Mouse (Mus musculus): ENCODE measurements around the gene Snrnp27.

Gene Snrnp27

DNA sequence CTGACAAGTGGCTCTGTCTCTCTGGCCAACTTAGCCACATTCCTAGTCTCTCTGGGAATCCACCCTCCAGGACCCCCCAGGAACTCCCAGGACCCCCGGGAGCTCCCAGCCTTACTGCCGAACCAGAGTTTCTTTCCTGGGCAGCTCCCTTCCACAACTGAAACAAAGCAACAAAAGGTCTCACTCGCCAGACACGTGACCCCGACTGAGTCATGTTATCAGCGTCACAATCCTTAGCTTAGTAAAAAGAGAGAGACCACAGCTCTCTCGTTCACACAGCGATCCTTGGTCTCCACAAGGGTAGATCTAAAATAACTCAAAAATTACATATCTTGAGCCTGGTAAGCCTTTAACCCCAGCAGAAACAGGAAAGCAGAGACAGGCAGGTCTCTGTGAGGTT is 42.6 kb downstream of the Snrnp27 start:
- no peak for DNase-seq (ENCODE audit: low read depth, low spot score)

DNA sequence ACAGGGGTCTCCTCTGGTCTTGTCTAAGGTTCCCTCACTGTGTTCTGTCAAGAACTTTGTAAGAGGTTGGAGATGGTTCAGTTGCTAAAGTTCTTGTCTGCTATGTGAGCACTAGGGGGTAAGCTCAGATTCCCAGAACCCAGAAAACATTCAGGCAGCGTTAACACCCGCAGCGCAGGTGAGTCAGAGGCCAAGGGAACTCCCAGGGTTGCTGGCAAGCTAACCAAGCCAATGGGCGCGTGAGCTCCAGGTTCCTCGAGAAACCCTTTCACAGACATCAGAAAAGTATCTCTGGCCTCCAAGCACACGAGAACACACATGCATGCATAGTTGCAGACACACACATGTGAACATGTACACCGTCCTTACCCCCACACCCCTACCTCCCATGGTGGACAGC is 43.5 kb downstream of the Snrnp27 start:
- Histone ChIP-seq H3K36me3 (ENCODE audit: control insufficient read depth, insufficient read depth, low read length, poor library complexity, severe bottlenecking) (no peaks in the 10 kb centered on the region), H3K27me3 (ENCODE audit: control insufficient read depth, insufficient read depth, low read length, poor library complexity, severe bottlenecking) (no peaks in the 10 kb centered on the region)
- no peak for DNase-seq (ENCODE audit: low read depth, low spot score)

More for the DNA sequence above, 42.6 kb downstream of the Snrnp27 start:
- Histone ChIP-seq H3K36me3 (ENCODE audit: control insufficient read depth, insufficient read depth, low read length, poor library complexity, severe bottlenecking) (no peaks in the 10 kb centered on the region), H3K27me3 (ENCODE audit: control insufficient read depth, insufficient read depth, low read length, poor library complexity, severe bottlenecking) (no peaks in the 10 kb centered on the region)

DNA sequence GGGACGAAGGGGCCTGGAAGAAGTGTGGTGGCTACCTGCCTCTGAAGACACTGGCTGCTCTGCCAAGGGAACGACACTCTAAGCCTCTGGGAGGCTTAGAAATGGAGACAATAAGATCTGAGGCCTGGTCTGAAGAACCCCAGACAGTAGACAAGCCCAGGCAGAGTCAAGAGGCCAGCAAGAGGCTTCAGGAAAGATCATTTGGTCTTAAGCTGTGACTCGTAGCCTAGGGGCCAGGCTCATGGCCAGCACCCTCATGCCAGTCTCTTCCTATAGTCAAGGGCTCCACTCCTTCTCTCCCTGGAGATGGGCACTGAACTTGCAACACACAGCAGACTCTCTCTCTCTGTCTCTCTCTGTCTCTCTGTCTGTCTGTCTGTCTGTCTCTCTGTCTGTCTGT is 44.2 kb downstream of the Snrnp27 start:
- Histone ChIP-seq H3K36me3 (ENCODE audit: control insufficient read depth, insufficient read depth, low read length, poor library complexity, severe bottlenecking) (no peaks in the 10 kb centered on the region), H3K27me3 (ENCODE audit: control insufficient read depth, insufficient read depth, low read length, poor library complexity, severe bottlenecking) (no peaks in the 10 kb centered on the region)
- DNase-seq (ENCODE audit: low read depth, low spot score) = no peak

DNA sequence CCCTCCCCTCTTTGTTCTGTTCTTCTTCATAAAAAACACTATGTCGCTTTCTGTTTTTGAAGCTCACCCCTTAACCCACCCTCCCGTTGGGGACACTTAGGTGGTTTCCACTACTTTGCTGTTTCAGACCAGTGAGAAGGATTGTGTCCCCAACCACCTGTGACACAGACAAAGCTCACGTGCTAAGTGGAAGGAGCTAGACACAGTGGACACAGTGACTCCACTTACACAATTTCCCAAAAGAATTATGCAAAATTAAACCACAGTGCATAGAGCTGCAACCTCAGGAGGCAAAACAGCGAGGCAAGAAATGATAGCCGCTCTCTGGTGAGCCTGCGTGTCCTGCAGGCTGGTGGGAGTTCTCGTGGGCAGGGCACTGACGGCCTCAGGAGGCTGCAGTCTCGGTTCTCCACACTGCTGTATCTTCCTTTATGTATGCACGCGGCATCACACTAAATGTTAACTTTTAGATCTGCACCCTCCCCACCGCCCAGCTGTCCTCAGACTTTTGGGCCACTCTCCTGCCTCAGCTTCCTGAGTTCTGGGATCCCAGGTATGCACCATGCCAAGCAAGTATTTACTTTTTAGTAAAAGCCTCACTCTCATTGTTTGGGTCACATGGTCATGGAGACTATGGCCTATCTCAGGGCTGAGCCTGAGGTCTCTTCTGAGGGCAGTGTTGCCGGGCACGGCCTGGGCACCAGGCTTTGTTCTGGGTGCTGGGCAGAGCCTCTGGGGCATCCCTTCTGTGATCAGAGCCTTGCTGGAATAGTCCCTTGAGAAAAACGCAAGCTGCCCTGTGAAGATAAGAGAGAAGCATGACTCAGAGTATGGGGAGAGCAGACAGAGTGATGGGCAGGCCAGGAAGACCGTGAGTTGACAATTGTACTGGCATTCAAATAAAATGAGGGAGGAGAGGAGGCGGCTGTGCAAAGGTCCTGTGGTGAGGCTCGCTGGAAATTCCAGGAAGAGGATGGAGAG is 44.9 kb downstream of the Snrnp27 start:
- H3K36me3 ChIP-seq (ENCODE audit: control insufficient read depth, insufficient read depth, low read length, poor library complexity, severe bottlenecking) = no peaks in the 10 kb centered on the region
- DNase-seq (ENCODE audit: low read depth, low spot score) = no peak
- H3K27me3 ChIP-seq (ENCODE audit: control insufficient read depth, insufficient read depth, low read length, poor library complexity, severe bottlenecking) = no peaks in the 10 kb centered on the region

DNA sequence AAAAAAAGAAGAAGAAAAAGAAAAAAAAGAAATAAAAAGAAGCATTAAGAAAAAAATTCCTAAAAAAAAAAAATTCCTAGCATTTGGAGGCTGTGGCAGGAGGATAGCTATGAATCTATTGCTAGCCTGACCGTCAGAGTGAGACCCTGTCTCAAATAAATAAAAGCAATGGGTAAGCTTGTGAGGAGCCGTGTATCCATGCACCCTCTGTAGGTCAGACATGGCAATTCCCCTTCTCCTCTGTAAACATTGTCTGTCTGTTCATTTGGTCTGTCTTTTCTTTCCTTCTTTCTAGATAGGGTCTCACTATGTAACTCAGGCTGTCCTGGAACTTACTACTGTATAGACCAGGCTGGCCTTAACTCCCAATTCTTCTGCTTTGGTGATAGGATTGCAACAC is 45.9 kb downstream of the Snrnp27 start:
- no peak for DNase-seq (ENCODE audit: low read depth, low spot score)
- H3K27me3 ChIP-seq (ENCODE audit: control insufficient read depth, insufficient read depth, low read length, poor library complexity, severe bottlenecking) = no peaks in the 10 kb centered on the region
- H3K36me3 ChIP-seq (ENCODE audit: control insufficient read depth, insufficient read depth, low read length, poor library complexity, severe bottlenecking) = no peaks in the 10 kb centered on the region

DNA sequence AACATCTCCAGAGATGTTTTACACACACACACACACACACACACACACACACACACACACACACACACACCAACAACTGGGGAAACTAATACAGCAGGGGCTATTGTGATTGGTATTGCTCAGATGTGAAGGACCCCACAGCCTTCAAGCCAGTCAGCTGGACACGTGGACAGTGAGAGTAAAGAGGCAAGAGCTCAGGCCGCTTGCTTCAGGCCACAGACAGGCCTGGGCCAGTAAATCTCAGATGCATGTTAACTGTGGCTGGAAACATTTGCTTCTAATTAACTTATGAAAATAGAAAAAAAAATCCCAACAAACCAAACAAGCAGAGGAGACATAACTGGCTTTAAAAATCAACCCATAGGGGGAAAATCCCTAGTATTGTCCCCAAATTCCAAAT is 46.5 kb downstream of the Snrnp27 start:
- no peaks in the 10 kb centered on the region for H3K27me3 ChIP-seq (ENCODE audit: control insufficient read depth, insufficient read depth, low read length, poor library complexity, severe bottlenecking)
- no peak for DNase-seq (ENCODE audit: low read depth, low spot score)
- H3K36me3 ChIP-seq (ENCODE audit: control insufficient read depth, insufficient read depth, low read length, poor library complexity, severe bottlenecking) = no peaks in the 10 kb centered on the region

DNA sequence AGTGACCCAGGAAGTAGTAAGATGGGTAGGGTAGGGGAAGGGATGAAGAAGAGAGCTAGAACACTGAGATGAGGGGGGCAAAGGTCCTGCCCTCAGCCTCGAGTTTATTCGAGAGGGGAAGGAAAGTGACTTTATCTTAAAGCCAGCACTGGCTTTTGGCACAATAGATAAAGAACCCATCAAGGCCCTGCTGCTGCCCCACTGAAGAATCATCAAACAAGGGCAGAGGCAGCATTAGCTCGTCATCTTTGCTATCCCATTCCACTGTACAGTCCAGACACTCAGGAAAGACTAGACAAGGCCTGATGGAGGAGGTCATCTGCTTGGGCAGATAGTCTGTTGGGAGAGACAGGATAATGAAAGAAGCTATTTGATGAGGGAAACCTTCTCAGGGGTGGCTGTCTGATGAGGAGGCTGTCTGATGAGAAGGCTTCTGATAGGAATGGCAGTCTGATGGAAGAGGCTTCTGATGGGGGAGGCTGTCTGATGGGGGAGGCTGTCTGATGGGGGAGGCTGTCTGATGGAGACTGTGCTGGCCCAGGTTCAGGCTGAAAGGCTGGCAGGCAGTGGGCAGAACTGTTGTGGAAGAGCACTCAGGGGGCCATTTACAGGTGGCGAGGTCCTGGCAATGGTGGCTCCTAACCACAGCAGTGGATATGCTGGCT is 47.0 kb downstream of the Snrnp27 start:
- H3K36me3 ChIP-seq (ENCODE audit: control insufficient read depth, insufficient read depth, low read length, poor library complexity, severe bottlenecking) = no peaks in the 10 kb centered on the region
- no peaks in the 10 kb centered on the region for H3K27me3 ChIP-seq (ENCODE audit: control insufficient read depth, insufficient read depth, low read length, poor library complexity, severe bottlenecking)
- DNase-seq (ENCODE audit: low read depth, low spot score) = no peak

DNA sequence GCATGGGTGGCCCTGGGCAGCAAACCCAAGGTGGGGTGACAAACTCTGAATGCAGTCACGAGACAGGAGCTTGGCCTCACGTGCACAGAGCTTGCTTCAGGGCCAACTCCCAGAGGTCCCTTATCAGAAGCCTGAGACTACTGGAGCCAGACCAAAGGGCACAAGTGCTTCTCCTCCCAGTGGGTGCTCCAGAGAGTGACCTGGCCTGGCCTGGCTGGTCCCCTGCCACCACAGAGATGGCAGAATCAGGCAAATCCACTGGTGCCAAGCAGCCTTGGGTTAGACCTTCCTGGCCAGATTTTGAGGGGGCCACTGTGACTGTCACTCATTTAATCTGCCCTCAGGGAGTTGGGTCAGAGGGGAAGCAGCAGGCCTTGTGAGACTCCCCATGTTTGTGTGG is 47.8 kb downstream of the Snrnp27 start:
- no peaks in the 10 kb centered on the region for H3K27me3 ChIP-seq (ENCODE audit: control insufficient read depth, insufficient read depth, low read length, poor library complexity, severe bottlenecking)
- no peak for DNase-seq (ENCODE audit: low read depth, low spot score)
- no peaks in the 10 kb centered on the region for H3K36me3 ChIP-seq (ENCODE audit: control insufficient read depth, insufficient read depth, low read length, poor library complexity, severe bottlenecking)

DNA sequence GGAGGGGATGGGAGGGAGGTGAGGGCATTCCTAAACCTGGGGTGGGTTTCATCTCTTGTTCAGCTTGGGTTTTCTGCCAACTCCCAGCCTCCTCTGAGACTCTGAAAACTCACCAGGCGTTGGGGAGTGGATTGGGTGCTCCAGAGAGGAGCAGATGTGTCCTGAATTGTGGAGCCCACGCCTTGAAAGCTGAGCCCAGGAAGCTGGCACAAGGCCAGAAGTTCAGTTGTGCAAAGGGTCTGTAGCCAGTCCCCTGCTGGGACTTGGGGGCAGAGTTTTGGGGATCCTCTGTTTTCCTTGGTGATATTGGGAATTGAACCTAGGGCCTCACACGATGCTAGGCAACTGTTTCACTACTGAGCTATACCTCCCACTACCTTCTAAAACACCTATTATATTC is 54.2 kb downstream of the Snrnp27 start:
- Histone ChIP-seq H3K27me3 (ENCODE audit: control insufficient read depth, insufficient read depth, low read length, poor library complexity, severe bottlenecking) (no peaks in the 10 kb centered on the region), H3K36me3 (ENCODE audit: control insufficient read depth, insufficient read depth, low read length, poor library complexity, severe bottlenecking) (no peaks in the 10 kb centered on the region)
- DNase-seq (ENCODE audit: low read depth, low spot score) = no peak

DNA sequence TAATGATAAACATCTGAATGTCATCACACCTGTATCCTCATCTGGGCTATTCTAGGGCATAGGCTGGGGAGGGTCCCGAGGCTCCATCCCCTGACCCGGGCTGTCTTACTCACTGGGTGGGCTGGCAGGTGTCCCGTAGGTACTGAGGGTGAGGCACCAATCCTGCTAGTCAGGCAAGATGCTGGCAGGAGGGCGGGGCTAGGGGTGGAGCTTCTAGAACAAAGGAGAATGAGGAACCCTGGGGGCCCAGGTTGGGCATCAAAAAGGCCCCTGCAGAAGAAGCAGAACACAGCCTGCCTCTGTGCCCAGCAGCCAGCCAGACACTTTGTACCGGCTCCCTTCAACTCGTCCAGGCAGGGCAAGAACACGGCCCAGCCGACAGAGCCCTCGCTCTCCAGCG is 56.4 kb downstream of the Snrnp27 start, which contains the start of gene Asprv1:
TSS of gene Asprv1 (plus strand) at position 219 of the 400 bp plus-strand sequence.
- Histone ChIP-seq H3K27me3 (ENCODE audit: control insufficient read depth, insufficient read depth, low read length, poor library complexity, severe bottlenecking) (no peaks in the 10 kb centered on the region), H3K36me3 (ENCODE audit: control insufficient read depth, insufficient read depth, low read length, poor library complexity, severe bottlenecking) (no peaks in the 10 kb centered on the region)
- no peak for DNase-seq (ENCODE audit: low read depth, low spot score)
